9 mouse cellular contexts compared by ENCODE assay signal in the genomic region with DNA sequence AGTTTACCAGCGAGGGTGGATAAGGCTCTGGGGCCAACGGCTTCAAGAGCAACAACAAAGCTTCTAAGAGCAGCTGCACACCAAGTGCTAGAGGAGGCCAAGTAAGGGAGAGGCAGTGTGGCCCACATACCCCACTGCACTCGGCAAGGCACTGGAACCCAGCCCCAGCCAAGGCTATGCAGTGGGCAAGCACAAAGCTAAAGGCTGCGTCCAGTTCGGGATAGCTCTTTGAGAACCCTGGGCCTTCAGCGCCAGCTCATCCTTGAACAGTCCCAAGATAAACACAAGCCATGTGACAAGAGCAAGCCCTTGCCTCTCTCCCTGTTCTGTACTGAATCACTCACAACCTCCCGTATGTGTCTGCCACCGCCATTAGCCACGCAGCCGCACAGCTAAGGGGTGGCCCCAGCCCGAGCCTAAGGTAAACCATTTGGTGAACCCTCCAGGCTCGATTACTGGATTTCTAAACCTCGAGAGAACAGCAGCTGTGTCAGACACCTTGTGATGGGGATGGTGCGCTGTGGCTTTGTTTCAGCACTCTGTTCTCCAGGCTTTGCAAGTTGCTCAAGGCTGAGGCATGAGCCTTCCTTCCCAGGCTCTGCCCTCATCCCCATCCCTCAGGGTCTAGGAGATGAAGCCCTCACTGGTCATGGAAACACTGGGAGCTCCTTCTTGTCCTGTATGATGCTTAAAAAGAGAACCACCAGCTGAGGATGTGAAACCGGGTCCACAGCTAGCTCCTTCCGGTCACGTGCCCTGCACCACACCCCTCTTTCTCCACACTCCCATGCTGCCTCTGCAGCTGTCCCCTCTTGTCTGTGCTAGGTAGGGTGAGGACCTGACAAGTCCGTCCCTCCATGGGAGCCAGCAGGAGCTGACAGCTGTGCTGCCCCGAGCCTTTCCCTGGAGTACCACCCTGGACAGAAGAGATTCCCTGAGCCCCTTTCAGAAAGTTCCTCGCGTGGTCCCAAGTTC. TPM values are rescaled to one million over a fixed set of nuclear protein-coding genes. Genes with fewer than 3 reads are reported as not detected.
A peak's percentile ranks its signal among the peaks of the same experiment; 100 is the strongest.
DNase-seq lines count a peak whose midpoint lies in the region; ATAC-seq and TF ChIP-seq lines count a peak whose summit lies in the region.
"Had no signal": no experiment of that assay in that cellular context is flagged by ENCODE, and none has a peak within 500 bp of the region (broad histone marks: within the 10 kb centered on the region; RNA-seq: fewer than 3 reads in every experiment).

No protein-coding gene starts in this region.

- 61% methylated on average over 21 of the region's 21 CpGs for WGBS in heart, embryonic 13.5 days
- 86% methylated on average over 21 of the region's 21 CpGs for WGBS in midbrain, postnatal 0 days

- H3K27ac ChIP-seq in heart, embryonic 13.5 days (replicated peaks): peak overlapping the region; percentile 40; the same call in 1 of the 2 replicates
- no peak overlapping the region for H3K27ac ChIP-seq in midbrain, postnatal 0 days (ENCODE audit: low read depth, low read length)

- peak overlapping the region; percentile 60 for H3K9ac ChIP-seq in heart, embryonic 13.5 days
- no peak overlapping the region for H3K9ac ChIP-seq in midbrain, postnatal 0 days (replicated peaks; ENCODE audit: low read length, poor library complexity, severe bottlenecking)

- H3K9me3 ChIP-seq in heart, embryonic 13.5 days: no peaks in the 10 kb centered on the region
- no peaks in the 10 kb centered on the region for H3K9me3 ChIP-seq in midbrain, postnatal 0 days (ENCODE audit: low read length)

- H3K27me3 ChIP-seq in heart, embryonic 13.5 days (replicated peaks): no peaks in the 10 kb centered on the region
- H3K27me3 ChIP-seq in midbrain, postnatal 0 days (ENCODE audit: insufficient read depth, low read length): no peaks in the 10 kb centered on the region

- H3K4me1 ChIP-seq in heart, embryonic 13.5 days: peaks cover 80% of the 10 kb centered on the region
- H3K4me1 ChIP-seq in midbrain, postnatal 0 days (ENCODE audit: insufficient read depth, low read length): no peaks in the 10 kb centered on the region

- H3K4me2 ChIP-seq in heart, embryonic 13.5 days: no peak overlapping the region
- no peak overlapping the region for H3K4me2 ChIP-seq in midbrain, postnatal 0 days (ENCODE audit: low read depth, low read length, poor library complexity, severe bottlenecking)

- peak; percentile 88 to 92 for DNase-seq in B cell, adult 2 months
- DNase-seq in monocyte, adult 2 months (ENCODE audit: low read depth in 1 of 2, low spot score in 2 of 2): peak; percentile 73
- DNase-seq in midbrain, postnatal 0 days (ENCODE audit: low spot score): no peak
- DNase-seq in urinary bladder, postnatal 14 days (ENCODE audit: low spot score): no peak
- no peak for DNase-seq in right cerebral cortex, postnatal 10 days (ENCODE audit: low spot score in 2 of 2)
- DNase-seq in right cerebral cortex, postnatal 14 days: no peak
- DNase-seq: kidney, postnatal 14 days had no signal

- peaks cover 62% of the 10 kb centered on the region for H3K36me3 ChIP-seq in heart, embryonic 13.5 days
- H3K36me3 ChIP-seq in midbrain, postnatal 0 days (ENCODE audit: insufficient read depth, low read length): no peaks in the 10 kb centered on the region

- no peak for TF ChIP-seq CTCF in midbrain, postnatal 0 days (IDR thresholded peaks at IDR 0.05)

- no peak overlapping the region for H3K4me3 ChIP-seq in heart, embryonic 13.5 days
- no peak overlapping the region for H3K4me3 ChIP-seq in midbrain, postnatal 0 days (ENCODE audit: low read depth, low read length)

- ATAC-seq in CD4-positive, CD25-positive, alpha-beta regulatory T cell, adult 4 months: peak; percentile 71
- ATAC-seq in heart, embryonic 13.5 days (ENCODE audit: extremely low read depth, insufficient number of reproducible peaks, low FRiP score, low TSS enrichment): no peak
- ATAC-seq in midbrain, postnatal 0 days (ENCODE audit: low FRiP score): no peak

RNA-seq across cellular contexts. Expression of gene Zcchc24, which starts 21.6 kb away (rescaled TPM):
- polyA plus RNA-seq in CD4-positive, CD25-positive, alpha-beta regulatory T cell, adult 4 months (2017; shearing (Covaris generic)): 1 to 10 TPM in 1 of 2 experiments, under 1 TPM in 1; 0.84 to 1.3 TPM
- polyA plus RNA-seq in heart, embryonic 13.5 days (2015; fragmentation: Nextera tagmentation; extraction: Ambion mirVana): 20.8 and 22.6 TPM in 2 replicates
- 28.3 and 34.3 TPM in 2 replicates for total RNA-seq in midbrain, postnatal 0 days (2014; rRNA removed)
- 13.9 and 15.3 TPM in 2 replicates for polyA plus RNA-seq in midbrain, postnatal 0 days (2015; fragmentation: Nextera tagmentation; extraction: Ambion mirVana)

RNA-seq across cellular contexts. Expression of gene Ppif, which starts 53.3 kb away (rescaled TPM):
- 10 to 100 TPM; 22.0 to 27.0 TPM for polyA plus RNA-seq in CD4-positive, CD25-positive, alpha-beta regulatory T cell, adult 4 months (2017; shearing (Covaris generic))
- 93.7 and 99.8 TPM in 2 replicates for polyA plus RNA-seq in heart, embryonic 13.5 days (2015; fragmentation: Nextera tagmentation; extraction: Ambion mirVana)
- 51.4 and 55.8 TPM in 2 replicates for total RNA-seq in midbrain, postnatal 0 days (2014; rRNA removed)
- polyA plus RNA-seq in midbrain, postnatal 0 days (2015; fragmentation: Nextera tagmentation; extraction: Ambion mirVana): 50.2 and 52.2 TPM in 2 replicates

Comparison
In these comparisons a context has a peak if more than half of its experiments do, and no peak if none do; other contexts are left out.
1. DNase-seq: peak in B cell, adult 2 months (2 of 2) and monocyte, adult 2 months (2 of 2); none in midbrain, postnatal 0 days (single experiment), urinary bladder, postnatal 14 days (single experiment), right cerebral cortex, postnatal 10 days (0 of 2) and right cerebral cortex, postnatal 14 days (single experiment).